Mouse (Mus musculus) liver, embryonic 11.5 days (tissue): Measurements from ENCODE around the gene Dop1b. TPM values are rescaled to one million over a fixed set of nuclear protein-coding genes. Genes with fewer than 3 reads are reported as not detected.

Experiments
- ATAC-seq: fragments of 200-750 bp; cut with Nextera tagmentation; replicated peaks from 2 replicates; pipeline ENCODE4 v1.8.0; 2017; ENCODE audit warnings: moderate number of reproducible peaks, mild to moderate bottlenecking, moderate TSS enrichment, moderate library complexity; ENCODE audit not compliant: low FRiP score
- DNase-seq: peaks from one replicate; pipeline ENCODE4 v3.0.0-alpha.2; 2017; ENCODE audit warnings: low spot score
- H3K27ac ChIP-seq: fragments of 300-500 bp; sonication (generic); 2 replicates; pipeline ENCODE4 v1.5.1; 2014; ENCODE audit warnings: mild to moderate bottlenecking, low read depth, low read length, control low read depth
- H3K27me3 ChIP-seq: fragments of 300-500 bp; sonication (generic); replicated peaks from 2 replicates; pipeline ENCODE4 v1.6.1; 2014; ENCODE audit warnings: low read length, mixed read lengths; ENCODE audit not compliant: control insufficient read depth, insufficient read depth
- H3K36me3 ChIP-seq: fragments of 300-500 bp; sonication (generic); 2 replicates; pipeline ENCODE4 v1.6.1; 2014; ENCODE audit warnings: mild to moderate bottlenecking, low read length, moderate library complexity, mixed read lengths; ENCODE audit not compliant: control insufficient read depth, insufficient read depth
- H3K4me1 ChIP-seq: fragments of 300-500 bp; sonication (generic); replicated peaks from 2 replicates; pipeline ENCODE4 v1.6.1; 2014; ENCODE audit warnings: low read length, mixed read lengths; ENCODE audit not compliant: control insufficient read depth, insufficient read depth
- H3K4me2 ChIP-seq: fragments of 300-500 bp; sonication (generic); 2 replicates; pipeline ENCODE4 v1.6.1; 2014; ENCODE audit warnings: mild to moderate bottlenecking, control low read depth, moderate library complexity
- H3K4me3 ChIP-seq: fragments of 300-500 bp; sonication (generic); 2 replicates; pipeline ENCODE4 v1.5.1; 2014; ENCODE audit warnings: low read depth, low read length, control low read depth
- H3K9ac ChIP-seq: fragments of 300-500 bp; sonication (generic); 2 replicates; pipeline ENCODE4 v1.6.1; 2014; ENCODE audit warnings: low read depth, low read length, control low read depth
- H3K9me3 ChIP-seq: fragments of 300-500 bp; sonication (generic); 2 replicates; pipeline ENCODE4 v1.6.1; 2016; ENCODE audit warnings: low read length, inconsistent platforms, mixed read lengths; ENCODE audit not compliant: control insufficient read depth
- WGBS: fragments of 180-500 bp; shearing (Covaris S2); extraction: QIAGEN DNeasy Blood & Tissue Kit; methylation state at CpG from one replicate; pipeline ENCODE4 v1.1.7; 2014; 5-methylcytosine and 5-hydroxymethylcytosine counted together
- polyA plus RNA-seq: library from polyadenylated mRNA; unstranded; fragments of >200 nt; fragmentation: Nextera tagmentation; extraction: Ambion mirVana; gene quantifications from 2 replicates; pipeline ENCODE4 v1.2.1, GENCODE M21; 2014

The Dop1b gene
- polyA plus RNA-seq, 1 experiment from 2014 or later, result 19.1 TPM

DNA sequence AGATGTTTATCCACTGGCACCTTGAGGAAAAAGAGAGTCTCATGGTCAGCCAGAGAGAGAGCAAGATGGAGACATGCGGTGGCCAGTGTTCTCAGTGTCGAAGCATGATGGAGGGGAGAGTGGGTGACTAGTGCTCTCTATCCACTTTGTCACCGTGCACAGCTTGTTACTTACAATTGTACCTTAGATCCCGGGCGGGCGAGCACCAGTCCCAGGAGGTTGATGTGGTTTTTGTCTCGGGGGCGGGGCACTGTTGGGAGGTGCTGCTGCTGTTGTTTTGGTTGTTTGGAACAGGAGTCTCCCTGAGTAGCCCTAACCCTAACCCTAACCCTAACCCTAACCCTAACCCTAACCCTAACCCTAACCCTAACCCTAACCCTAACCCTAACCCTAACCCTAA is 77.2 kb downstream of the Dop1b start:
- H3K4me1 ChIP-seq, result peaks cover 9% of the 10 kb centered on the region
- no peaks in the 10 kb centered on the region for H3K27me3 ChIP-seq
- no peak overlapping the region for H3K27ac ChIP-seq
- 0 out of 2 replicates have a peak, but pooled peaks cover 3% of the 10 kb centered on the region for H3K36me3 ChIP-seq
- H3K4me3 ChIP-seq, result no peak overlapping the region
- no peak for ATAC-seq
- H3K4me2 ChIP-seq, result no peak overlapping the region
- 93% methylated on average over 8 of the region's 8 CpGs for WGBS
- H3K9me3 ChIP-seq, result 0 out of 2 replicates have a peak, but pooled peaks cover 1% of the 10 kb centered on the region
- H3K9ac ChIP-seq, result no peak overlapping the region
- DNase-seq, result no peak

DNA sequence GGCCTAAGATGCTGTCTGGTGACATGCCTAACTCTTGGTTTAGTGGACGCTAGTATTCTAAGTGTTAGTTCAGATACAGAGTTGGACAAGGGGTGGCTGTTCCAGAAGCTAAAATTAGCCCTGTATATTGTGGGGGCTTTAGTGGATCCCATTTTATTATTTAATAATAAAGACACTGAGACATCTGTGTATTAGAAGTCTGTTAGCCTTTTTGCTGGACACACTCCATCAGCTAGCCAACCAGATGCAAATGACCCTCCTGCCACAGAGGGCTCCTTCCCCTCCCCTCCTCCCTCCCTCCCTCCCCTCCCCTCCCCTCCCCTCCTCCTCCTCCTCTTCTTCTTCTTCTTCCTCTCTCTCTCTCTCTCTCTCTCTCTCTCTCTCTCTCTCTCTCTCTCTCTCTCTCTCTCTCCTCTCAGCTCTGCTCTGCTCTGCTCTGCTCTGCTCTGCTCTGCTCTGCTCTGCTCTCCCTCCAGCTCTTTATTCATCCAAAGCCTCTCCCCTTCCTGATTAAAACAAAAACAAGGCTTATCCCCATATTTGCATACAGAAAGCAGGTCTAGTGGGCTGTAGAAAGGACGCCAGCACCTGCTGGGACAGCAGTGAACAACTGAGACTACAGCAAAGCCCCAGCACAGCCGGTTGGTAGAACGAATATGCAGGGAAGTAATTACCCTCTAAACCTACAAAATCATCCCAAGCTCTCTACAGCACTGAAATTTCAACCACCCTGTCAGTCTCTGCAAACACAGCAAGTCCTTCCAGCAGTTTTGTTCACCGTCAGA is 78.5 kb downstream of the Dop1b start:
- 45% methylated on average over 5 of the region's 5 CpGs for WGBS
- Histone ChIP-seq H3K4me2 (no peak overlapping the region), H3K9me3 (no peaks in the 10 kb centered on the region), H3K9ac (no peak overlapping the region), H3K4me1 (peaks cover 9% of the 10 kb centered on the region), H3K27ac (no peak overlapping the region), H3K4me3 (no peak overlapping the region), H3K27me3 (no peaks in the 10 kb centered on the region), H3K36me3 (no peaks in the 10 kb centered on the region)
- DNase-seq, result no peak
- ATAC-seq, result no peak

DNA sequence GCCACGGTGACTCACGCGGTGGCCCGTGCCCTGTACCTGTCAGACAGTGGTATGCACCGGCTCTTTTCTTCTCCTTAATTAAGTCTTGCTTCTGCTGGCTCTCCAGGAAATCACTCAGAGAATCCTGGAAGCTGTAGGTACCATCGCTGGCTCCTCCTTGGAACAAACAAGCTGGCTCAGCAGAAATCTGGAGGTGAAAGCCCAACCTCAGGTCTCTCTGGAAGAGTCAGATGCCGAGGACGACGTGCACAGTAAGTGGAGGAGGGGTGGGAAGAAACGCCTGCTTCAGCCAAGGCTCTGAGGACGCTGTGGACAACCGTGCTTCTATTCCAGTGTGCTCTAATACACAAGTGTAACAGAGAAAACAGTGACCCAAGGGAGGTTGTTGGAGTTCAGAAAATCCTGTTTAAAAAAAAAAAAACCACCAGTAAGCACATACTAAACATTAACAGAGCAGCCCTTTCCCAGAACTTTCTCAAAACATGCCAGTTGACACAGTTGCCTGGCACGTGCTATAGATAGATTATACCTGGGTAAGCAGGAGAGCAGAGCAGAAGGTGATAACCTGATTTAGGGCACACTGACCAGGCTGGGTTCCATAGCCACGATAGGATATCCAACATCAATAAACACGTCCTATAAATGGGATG is 81.4 kb downstream of the Dop1b start:
- Histone ChIP-seq H3K27ac (no peak overlapping the region), H3K27me3 (no peaks in the 10 kb centered on the region), H3K36me3 (no peaks in the 10 kb centered on the region), H3K4me2 (no peak overlapping the region), H3K9me3 (no peaks in the 10 kb centered on the region), H3K9ac (no peak overlapping the region), H3K4me3 (no peak overlapping the region), H3K4me1 (peaks cover 7% of the 10 kb centered on the region)
- DNase-seq, result no peak
- ATAC-seq, result no peak
- WGBS, result 76% methylated on average over 15 of the region's 15 CpGs

DNA sequence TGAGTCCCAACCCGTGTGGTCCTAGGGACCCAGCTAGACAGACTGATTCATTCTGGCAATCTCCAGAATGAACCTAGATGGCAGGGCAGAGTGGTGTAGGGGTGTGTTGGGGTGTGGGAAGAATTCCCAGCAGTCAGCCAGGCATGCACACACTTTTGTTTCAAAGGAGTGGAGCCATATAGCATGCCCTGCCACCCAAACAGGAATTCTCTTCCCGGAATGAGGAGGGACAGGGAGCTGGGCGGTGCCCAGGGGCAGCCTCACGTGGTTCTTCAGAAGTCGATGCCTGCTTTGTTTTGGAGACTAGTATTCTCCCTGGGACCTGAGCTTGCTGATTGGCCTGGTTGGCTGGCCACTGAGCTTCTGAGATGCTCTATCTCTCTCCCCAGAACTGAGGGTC is 83.1 kb downstream of the Dop1b start:
- H3K4me1 ChIP-seq, result no peaks in the 10 kb centered on the region
- no peak overlapping the region for H3K4me2 ChIP-seq
- ATAC-seq (no peak; the same call in 1 of the 2 replicates), DNase-seq (no peak)
- no peak overlapping the region for H3K27ac ChIP-seq
- no peak overlapping the region for H3K9ac ChIP-seq
- H3K36me3 ChIP-seq, result no peaks in the 10 kb centered on the region
- no peaks in the 10 kb centered on the region for H3K9me3 ChIP-seq
- H3K27me3 ChIP-seq, result no peaks in the 10 kb centered on the region
- no peak overlapping the region for H3K4me3 ChIP-seq
- 84% methylated on average over 5 of the region's 5 CpGs for WGBS

DNA sequence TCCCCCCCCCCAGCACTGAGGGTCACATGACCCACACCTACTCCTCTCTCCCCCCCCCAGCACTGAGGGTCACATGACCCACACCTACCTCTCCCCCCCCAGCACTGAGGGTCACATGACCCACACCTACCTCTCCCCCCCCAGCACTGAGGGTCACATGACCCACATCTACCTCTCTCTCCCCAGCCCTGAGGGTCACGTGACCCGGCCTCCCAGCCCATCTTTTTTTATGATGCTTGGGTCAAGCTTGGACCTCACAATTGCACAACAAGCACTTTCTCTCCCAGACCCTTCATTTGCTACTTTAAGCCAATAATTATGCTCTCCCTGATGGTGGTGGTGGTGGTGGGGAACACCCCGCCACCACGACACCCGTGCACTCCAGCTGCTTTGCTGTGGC is 83.7 kb downstream of the Dop1b start:
- ATAC-seq, result no peak
- 92% methylated on average over 5 of the region's 5 CpGs for WGBS

DNA sequence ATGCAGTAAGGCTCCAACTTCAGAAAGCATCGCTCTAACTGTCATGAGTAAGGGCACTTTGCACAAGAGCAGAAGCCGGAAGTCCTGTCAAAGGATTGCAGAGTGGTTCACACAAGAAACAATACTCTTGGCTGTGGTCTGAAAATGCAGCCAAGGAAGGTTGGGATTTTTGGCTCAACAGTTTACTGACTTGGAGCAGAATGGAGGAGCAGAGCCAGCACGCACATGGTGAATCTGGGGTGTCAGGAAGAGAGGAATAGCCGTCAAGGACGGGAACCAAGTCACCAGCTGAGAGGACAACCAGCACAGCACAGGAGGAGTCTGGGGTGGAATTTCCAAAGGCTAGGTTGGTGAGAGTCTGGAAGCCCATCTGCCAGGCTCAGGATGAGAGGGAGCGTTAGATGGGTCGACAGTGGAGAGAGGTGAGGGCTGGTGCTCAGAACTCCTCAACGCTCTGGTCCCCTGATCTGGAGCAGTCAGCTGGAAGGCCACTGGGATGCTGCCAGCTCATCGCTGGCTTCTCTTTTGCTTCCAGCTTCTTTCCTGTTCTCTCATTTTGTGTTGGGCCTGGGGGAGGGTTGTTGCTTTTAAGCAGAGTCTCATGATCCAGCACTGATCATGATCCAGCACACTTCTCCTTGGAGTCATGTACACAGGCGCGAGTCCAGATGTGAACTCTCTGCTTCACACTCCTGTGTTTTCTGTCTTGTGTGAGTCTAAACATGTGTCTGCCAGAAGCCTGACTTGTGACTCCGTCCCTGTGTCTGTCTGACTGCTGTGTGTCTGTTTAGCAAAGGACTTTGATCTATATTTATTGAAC is 85.5 kb downstream of the Dop1b start:
- Histone ChIP-seq H3K9me3 (no peaks in the 10 kb centered on the region), H3K9ac (no peak overlapping the region), H3K4me2 (no peak overlapping the region), H3K27ac (no peak overlapping the region), H3K4me1 (no peaks in the 10 kb centered on the region), H3K36me3 (no peaks in the 10 kb centered on the region), H3K4me3 (no peak overlapping the region), H3K27me3 (no peaks in the 10 kb centered on the region)
- no peak for DNase-seq
- ATAC-seq, result no peak
- 80% methylated on average over 12 of the region's 12 CpGs for WGBS

More for the DNA sequence above, 83.7 kb downstream of the Dop1b start:
- Histone ChIP-seq H3K9ac (no peak overlapping the region), H3K9me3 (no peaks in the 10 kb centered on the region), H3K4me2 (no peak overlapping the region), H3K36me3 (no peaks in the 10 kb centered on the region), H3K27me3 (no peaks in the 10 kb centered on the region), H3K27ac (no peak overlapping the region), H3K4me3 (no peak overlapping the region), H3K4me1 (no peaks in the 10 kb centered on the region)
- DNase-seq, result no peak

DNA sequence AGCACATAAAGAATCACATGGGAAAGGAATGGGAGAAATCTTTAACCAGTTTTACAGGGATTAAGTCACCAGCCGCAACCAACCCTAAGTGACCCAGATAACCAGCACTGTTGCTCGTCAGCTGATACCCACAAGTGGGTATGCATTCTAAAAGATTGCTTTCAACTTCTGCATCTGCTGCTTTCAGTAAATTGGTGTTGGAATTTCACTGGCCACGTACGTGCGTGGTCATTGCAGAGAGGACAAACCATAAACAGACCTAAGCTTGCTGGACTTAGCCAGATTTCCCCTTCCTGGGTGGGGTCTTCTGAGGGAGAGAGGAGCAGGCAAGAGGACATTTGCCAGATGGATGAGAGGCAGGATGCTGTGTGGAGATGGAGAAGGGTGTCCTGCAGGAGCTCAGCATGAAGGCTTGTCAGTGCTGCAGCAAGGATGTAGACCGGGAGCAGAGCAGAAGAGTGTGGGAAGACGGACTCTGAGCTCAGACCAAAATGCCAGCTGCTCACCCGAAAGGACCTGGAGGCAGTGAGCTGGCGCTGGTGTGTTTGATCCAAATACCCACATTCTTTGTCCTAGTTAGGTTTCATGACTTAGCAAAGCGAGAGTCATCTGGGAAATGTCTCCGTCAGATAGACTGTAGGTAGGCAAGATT is 86.3 kb downstream of the Dop1b start:
- DNase-seq (no peak), ATAC-seq (no peak)
- 73% methylated on average over 11 of the region's 11 CpGs for WGBS
- Histone ChIP-seq H3K27ac (no peak overlapping the region), H3K4me2 (no peak overlapping the region), H3K36me3 (no peaks in the 10 kb centered on the region), H3K4me1 (no peaks in the 10 kb centered on the region), H3K9me3 (no peaks in the 10 kb centered on the region), H3K9ac (no peak overlapping the region), H3K27me3 (no peaks in the 10 kb centered on the region), H3K4me3 (no peak overlapping the region)

DNA sequence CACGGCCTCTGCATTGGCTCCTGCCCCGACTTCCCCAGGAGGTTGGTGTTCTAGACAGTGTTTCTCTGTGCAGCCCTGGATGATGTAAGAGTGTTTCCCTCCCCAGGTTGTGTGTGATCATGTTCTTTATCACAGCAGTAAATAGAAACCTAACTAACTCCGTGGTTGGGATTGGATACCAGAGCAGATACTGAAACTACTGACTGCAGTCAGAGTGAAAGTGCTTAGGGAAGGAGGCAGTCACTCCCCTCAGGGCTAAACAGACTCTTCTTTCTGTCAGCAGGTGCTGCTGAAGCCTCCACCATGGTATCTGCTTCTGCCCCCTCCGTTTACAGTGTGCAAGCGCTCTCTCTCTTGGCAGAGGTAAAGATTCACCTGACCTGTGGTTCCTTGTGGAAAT is 86.9 kb downstream of the Dop1b start:
- no peaks in the 10 kb centered on the region for H3K4me1 ChIP-seq
- H3K9ac ChIP-seq, result no peak overlapping the region
- no peaks in the 10 kb centered on the region for H3K36me3 ChIP-seq
- no peak overlapping the region for H3K4me2 ChIP-seq
- ATAC-seq, result no peak
- H3K27ac ChIP-seq, result no peak overlapping the region
- H3K9me3 ChIP-seq, result no peaks in the 10 kb centered on the region
- no peak for DNase-seq
- WGBS, result 66% methylated on average over 5 of the region's 5 CpGs
- no peak overlapping the region for H3K4me3 ChIP-seq
- H3K27me3 ChIP-seq, result no peaks in the 10 kb centered on the region
